Mouse (Mus musculus) forebrain, embryonic 12.5 days (tissue): Measurements from ENCODE around the gene Med20. TPM values are rescaled to one million over a fixed set of nuclear protein-coding genes. Genes with fewer than 3 reads are reported as not detected.

Experiments
- ATAC-seq: fragments of 200-750 bp; cut with Nextera tagmentation; 2 replicates; pipeline ENCODE4 v1.8.0; 2017; ENCODE audit warnings: moderate TSS enrichment; ENCODE audit not compliant: low FRiP score
- H3K27ac ChIP-seq: fragments of 300-500 bp; sonication (generic); 2 replicates; pipeline ENCODE4 v1.5.1; 2016; ENCODE audit warnings: mild to moderate bottlenecking
- H3K27me3 ChIP-seq: fragments of 300-500 bp; sonication (generic); 2 replicates; pipeline ENCODE4 v1.6.1; 2016; ENCODE audit warnings: mild to moderate bottlenecking
- H3K36me3 ChIP-seq: fragments of 300-500 bp; sonication (generic); replicated peaks from 2 replicates; pipeline ENCODE4 v1.6.1; 2016; ENCODE audit warnings: mild to moderate bottlenecking
- H3K4me1 ChIP-seq: fragments of 300-500 bp; sonication (generic); 2 replicates; pipeline ENCODE4 v1.6.1; 2016
- H3K4me2 ChIP-seq: fragments of 300-500 bp; sonication (generic); 2 replicates; pipeline ENCODE4 v1.6.1; 2016; ENCODE audit warnings: mild to moderate bottlenecking, moderate library complexity
- H3K4me3 ChIP-seq: fragments of 300-500 bp; sonication (generic); replicated peaks from 2 replicates; pipeline ENCODE4 v1.5.1; 2016; ENCODE audit warnings: mild to moderate bottlenecking
- H3K9ac ChIP-seq: fragments of 300-500 bp; sonication (generic); 2 replicates; pipeline ENCODE4 v1.6.1; 2016; ENCODE audit warnings: mild to moderate bottlenecking
- H3K9me3 ChIP-seq: fragments of 300-500 bp; sonication (generic); 2 replicates; pipeline ENCODE4 v1.6.1; 2016
- WGBS: fragments of 180-500 bp; shearing (Covaris S2); methylation state at CpG from one replicate; pipeline ENCODE4 v1.1.7; 2016; 5-methylcytosine and 5-hydroxymethylcytosine counted together
- polyA plus RNA-seq: library from polyadenylated mRNA; unstranded; fragments of >200 nt; fragmentation: Nextera tagmentation; extraction: Ambion mirVana; gene quantifications from 2 replicates; pipeline ENCODE4 v1.2.1, GENCODE M21; 2016

Med20 gene
- polyA plus RNA-seq, 1 experiment from 2014 or later: 38.5 TPM

DNA sequence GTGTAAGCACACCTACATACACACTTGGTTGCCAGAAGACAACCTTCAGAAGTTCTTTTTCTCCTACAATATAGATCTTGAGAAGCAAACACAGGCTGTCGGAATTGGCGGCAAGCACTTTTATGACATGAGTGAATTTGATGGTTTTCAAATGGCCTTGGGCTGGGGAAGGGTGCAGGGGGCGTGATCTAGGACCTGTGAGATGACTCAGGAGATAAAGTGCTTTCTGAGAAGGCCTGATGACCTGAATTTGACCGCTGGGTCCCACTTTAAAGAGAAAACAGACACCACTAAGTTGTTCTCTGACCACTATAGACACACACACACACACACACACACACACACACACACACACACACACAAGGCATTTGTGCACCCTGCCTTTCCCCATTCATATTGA is 30.4 kb upstream of the Med20 start:
- WGBS: 90% methylated on average over 4 of the region's 4 CpGs
- no peaks in the 10 kb centered on the region for H3K36me3 ChIP-seq
- no peaks in the 10 kb centered on the region for H3K27me3 ChIP-seq
- H3K4me1 ChIP-seq: no peaks in the 10 kb centered on the region
- no peak overlapping the region for H3K4me3 ChIP-seq
- no peak overlapping the region for H3K4me2 ChIP-seq
- no peak overlapping the region for H3K27ac ChIP-seq
- H3K9ac ChIP-seq: no peak overlapping the region
- no peaks in the 10 kb centered on the region for H3K9me3 ChIP-seq
- ATAC-seq: no peak

DNA sequence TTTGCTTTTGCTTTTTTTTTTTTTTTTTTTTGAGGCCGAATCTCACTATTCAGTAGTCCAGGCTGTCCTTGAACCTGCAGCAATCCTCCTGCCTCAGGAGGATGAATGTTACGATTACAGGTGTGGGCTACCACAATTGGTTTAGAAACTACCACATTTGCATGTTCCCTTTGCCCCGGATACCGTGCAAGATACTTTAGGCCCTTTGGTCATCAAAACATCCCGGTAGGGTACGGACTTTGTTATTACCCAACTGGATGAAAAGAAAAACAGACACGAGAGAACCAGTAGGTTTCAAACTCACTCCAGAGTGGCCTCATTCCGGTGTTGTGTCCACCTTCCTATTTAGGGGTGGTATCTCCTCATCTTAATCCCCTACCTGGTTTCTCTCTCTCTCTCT is 22.9 kb upstream of the Med20 start:
- no peaks in the 10 kb centered on the region for H3K9me3 ChIP-seq
- no peak for ATAC-seq
- peaks cover 4% of the 10 kb centered on the region; the same call in 1 of the 2 replicates for H3K4me1 ChIP-seq
- no peak overlapping the region for H3K9ac ChIP-seq
- no peaks in the 10 kb centered on the region for H3K36me3 ChIP-seq
- WGBS: 84% methylated on average over 8 of the region's 8 CpGs
- no peaks in the 10 kb centered on the region for H3K27me3 ChIP-seq
- H3K27ac ChIP-seq: no peak overlapping the region
- no peak overlapping the region for H3K4me3 ChIP-seq
- H3K4me2 ChIP-seq: no peak overlapping the region

DNA sequence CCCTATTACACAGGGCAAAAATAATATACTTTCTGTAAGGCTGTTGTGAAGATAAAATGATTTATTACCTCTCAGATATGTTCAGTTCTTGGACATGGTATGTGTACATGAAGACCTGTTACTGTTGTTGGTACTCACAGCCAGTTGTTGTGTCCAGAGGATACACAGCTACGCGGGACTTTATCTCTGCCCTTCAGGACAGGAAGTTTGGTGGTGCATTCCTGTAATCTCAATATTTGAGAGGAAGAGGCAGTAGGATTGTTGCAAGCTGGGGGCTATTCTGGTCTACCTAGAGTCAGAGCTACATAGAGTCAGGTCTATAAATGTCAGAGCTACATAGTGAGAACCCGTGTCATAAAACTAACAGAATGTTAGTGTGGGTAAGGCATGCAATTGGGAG is 20.3 kb upstream of the Med20 start:
- no peak overlapping the region for H3K9ac ChIP-seq
- 90% methylated on average over 3 of the region's 3 CpGs for WGBS
- no peak for ATAC-seq
- H3K27ac ChIP-seq: no peak overlapping the region
- H3K9me3 ChIP-seq: no peaks in the 10 kb centered on the region
- H3K4me1 ChIP-seq: peaks cover 26% of the 10 kb centered on the region
- no peak overlapping the region for H3K4me3 ChIP-seq
- H3K36me3 ChIP-seq: no peaks in the 10 kb centered on the region
- H3K27me3 ChIP-seq: no peaks in the 10 kb centered on the region
- H3K4me2 ChIP-seq: no peak overlapping the region

DNA sequence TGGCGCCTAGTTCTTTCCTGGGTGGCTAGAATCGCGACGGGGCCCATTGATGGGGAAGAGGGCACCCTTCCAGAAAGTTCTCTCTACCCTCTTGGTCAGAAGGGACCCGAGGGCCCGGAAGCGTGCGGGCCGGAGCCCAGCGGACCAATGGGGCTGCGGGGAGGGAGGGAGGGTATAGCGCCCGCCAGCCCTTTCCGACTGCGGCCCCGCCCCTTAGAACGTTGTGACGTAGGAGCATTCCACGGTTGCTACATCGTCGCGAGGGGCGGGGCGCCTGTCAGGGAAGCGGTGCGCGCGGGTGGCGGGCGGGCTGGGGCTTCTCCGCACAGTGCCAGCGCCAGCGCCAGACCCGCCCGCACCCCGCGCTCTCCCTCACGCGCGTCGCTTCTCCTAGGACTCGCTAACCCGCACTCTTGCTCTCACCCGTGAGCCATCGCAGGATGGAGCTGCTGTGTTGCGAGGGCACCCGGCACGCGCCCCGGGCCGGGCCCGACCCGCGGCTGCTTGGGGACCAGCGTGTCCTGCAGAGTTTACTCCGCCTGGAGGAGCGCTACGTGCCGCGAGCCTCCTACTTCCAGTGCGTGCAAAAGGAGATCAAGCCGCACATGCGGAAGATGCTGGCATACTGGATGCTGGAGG is 18.0 kb upstream of the Med20 start:
- Histone ChIP-seq H3K9ac (peak overlapping the region; percentile 84), H3K4me1 (peaks cover 48% of the 10 kb centered on the region), H3K36me3 (peaks cover 3% of the 10 kb centered on the region; the same call in 1 of the 2 replicates), H3K9me3 (no peaks in the 10 kb centered on the region), H3K4me2 (peak overlapping the region; percentile 93), H3K27me3 (no peaks in the 10 kb centered on the region), H3K4me3 (peak overlapping the region; percentile 77), H3K27ac (peak overlapping the region; percentile 96)
- ATAC-seq: peak; percentile 84
- under 1% methylated on average over 50 of the region's 63 CpGs for WGBS

DNA sequence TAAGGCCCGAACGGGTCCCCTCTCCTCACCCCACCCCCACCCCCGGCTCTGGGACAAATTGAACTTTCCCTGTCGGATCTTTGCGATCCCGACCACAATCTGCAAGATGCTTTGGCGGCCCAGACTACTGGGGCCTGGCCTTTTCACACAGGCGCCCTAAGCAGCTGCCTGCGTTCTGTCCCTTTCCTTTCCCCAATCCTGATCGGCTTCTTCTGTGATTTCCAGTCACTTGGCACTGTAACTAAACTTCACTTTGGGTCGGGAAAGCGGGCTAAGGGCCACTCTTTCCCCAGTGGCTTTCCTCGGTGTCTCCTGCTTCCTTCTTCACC is 17.6 kb upstream of the Med20 start:
- 0% methylated on average over 13 of the region's 13 CpGs for WGBS
- peaks cover 8% of the 10 kb centered on the region for H3K36me3 ChIP-seq
- peak overlapping the region; percentile 96 for H3K27ac ChIP-seq
- no peaks in the 10 kb centered on the region for H3K9me3 ChIP-seq
- peak overlapping the region; percentile 93 for H3K4me2 ChIP-seq
- peak; percentile 5; the same call in 1 of the 2 replicates for ATAC-seq
- peak overlapping the region; percentile 77 for H3K4me3 ChIP-seq
- peak overlapping the region; percentile 84 for H3K9ac ChIP-seq
- peaks cover 49% of the 10 kb centered on the region for H3K4me1 ChIP-seq
- H3K27me3 ChIP-seq: no peaks in the 10 kb centered on the region

DNA sequence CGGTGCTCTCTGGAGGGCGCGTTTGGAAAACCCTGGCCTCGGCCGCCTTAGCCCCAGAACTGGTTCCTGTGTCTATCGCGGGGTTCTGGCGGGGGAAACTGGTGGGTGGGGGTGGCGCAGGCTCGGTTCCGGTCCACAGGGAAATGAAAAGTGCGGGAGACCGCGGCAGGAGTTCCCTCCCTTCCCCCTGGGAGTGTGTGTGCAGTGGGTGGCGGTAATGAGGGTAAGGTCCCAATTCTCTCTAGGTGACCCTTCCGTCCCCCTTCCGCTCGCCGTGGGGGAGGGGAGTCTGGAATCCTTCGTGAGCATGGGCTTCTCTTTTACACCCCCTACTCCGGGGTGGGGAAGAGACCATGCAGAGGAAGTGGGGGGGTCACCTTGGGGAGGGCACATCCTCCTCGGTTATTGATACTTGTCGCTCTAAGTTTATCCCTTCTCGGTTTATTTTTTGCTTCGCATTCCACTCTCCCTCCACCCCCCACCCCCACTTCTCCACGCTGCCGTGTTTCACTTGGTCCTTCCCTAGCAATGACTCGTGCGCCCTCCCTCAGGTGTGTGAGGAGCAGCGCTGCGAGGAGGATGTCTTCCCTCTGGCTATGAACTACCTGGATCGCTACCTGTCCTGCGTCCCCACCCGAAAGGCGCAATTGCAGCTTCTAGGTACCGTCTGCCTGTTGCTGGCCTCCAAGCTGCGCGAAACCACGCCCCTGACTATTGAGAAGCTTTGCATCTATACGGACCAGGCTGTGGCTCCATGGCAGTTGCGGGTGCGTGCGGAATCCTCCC is 17.0 kb upstream of the Med20 start:
- H3K4me1 ChIP-seq: peaks cover 49% of the 10 kb centered on the region
- H3K4me3 ChIP-seq: peak overlapping the region; percentile 77
- no peaks in the 10 kb centered on the region for H3K27me3 ChIP-seq
- peaks cover 13% of the 10 kb centered on the region for H3K36me3 ChIP-seq
- under 1% methylated on average over 41 of the region's 43 CpGs for WGBS
- ATAC-seq: no peak
- H3K27ac ChIP-seq: peak overlapping the region; percentile 96
- H3K9me3 ChIP-seq: no peaks in the 10 kb centered on the region
- H3K9ac ChIP-seq: peak overlapping the region; percentile 84
- H3K4me2 ChIP-seq: peak overlapping the region; percentile 93

DNA sequence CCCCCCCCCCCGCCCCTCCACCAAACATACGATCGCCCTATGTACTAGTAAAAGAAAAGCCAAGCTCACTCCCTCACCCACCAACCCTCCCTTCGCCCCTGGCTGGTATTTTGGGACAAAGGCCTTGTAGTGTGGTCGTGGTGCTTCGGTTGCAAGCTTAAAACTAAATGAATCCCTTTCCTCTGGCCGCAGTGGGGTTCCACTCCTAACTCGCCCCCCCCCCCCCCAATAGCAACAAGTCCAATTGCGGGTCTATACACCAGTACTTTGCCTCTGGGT is 16.5 kb upstream of the Med20 start:
- peak overlapping the region; percentile 84 for H3K9ac ChIP-seq
- H3K27me3 ChIP-seq: no peaks in the 10 kb centered on the region
- peak overlapping the region; percentile 93 for H3K4me2 ChIP-seq
- WGBS: 0% methylated on average over 7 of the region's 9 CpGs
- H3K4me1 ChIP-seq: peaks cover 49% of the 10 kb centered on the region
- ATAC-seq: no peak
- H3K36me3 ChIP-seq: peaks cover 19% of the 10 kb centered on the region
- peak overlapping the region; percentile 96 for H3K27ac ChIP-seq
- peak overlapping the region; percentile 77 for H3K4me3 ChIP-seq
- no peaks in the 10 kb centered on the region for H3K9me3 ChIP-seq

DNA sequence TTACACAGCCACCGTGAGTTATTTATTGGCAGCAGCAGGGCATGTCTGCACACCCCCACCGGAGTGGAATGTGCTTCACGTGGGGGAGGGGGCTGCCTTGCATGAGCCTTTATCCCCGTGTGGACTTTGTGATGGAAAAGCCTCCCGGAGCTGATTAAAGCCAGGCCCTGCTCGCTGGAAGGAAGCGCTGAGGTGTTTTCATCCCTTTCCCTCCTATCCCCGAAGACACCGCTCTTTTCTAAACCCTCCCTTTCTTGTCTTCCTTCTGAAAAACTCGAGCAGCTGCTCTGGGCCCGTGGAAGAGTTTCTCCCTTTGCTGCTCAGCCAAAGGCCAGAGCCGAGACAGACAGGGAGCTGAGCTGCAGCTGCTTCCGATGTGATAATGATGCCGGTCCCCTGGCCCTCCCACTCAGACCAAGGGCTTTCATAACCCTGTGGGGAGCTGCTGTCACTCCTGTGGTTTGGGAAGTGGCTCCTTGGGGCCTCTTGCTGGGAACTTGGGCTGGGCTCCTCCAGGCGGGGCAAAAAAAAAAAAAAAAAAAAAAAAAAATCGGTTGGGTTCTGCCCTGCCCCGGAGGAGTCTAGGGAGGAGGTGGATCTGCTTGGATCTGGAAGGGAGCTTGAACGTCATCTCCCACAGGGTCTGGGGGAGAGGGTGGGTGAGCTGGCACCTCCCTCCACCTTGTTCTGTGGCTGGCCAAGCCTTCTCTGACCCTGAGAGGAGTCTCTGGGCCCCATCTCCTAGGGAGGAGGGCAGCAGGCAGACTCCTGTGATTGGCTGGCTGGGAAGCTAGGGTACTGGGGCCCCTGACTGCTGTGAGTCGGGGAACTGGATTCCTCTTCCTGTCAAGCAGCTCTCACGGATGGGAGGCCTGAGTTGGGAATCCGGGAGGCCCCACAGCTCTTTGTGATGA is 15.9 kb upstream of the Med20 start:
- H3K27ac ChIP-seq: peak overlapping the region; percentile 96
- H3K36me3 ChIP-seq: peaks cover 24% of the 10 kb centered on the region
- no peaks in the 10 kb centered on the region for H3K9me3 ChIP-seq
- peak; percentile 44 for ATAC-seq
- 0% methylated on average over 21 of the region's 21 CpGs for WGBS
- peak overlapping the region; percentile 77 for H3K4me3 ChIP-seq
- no peaks in the 10 kb centered on the region for H3K27me3 ChIP-seq
- peak overlapping the region; percentile 93 for H3K4me2 ChIP-seq
- H3K4me1 ChIP-seq: peaks cover 49% of the 10 kb centered on the region
- peak overlapping the region; percentile 84 for H3K9ac ChIP-seq

DNA sequence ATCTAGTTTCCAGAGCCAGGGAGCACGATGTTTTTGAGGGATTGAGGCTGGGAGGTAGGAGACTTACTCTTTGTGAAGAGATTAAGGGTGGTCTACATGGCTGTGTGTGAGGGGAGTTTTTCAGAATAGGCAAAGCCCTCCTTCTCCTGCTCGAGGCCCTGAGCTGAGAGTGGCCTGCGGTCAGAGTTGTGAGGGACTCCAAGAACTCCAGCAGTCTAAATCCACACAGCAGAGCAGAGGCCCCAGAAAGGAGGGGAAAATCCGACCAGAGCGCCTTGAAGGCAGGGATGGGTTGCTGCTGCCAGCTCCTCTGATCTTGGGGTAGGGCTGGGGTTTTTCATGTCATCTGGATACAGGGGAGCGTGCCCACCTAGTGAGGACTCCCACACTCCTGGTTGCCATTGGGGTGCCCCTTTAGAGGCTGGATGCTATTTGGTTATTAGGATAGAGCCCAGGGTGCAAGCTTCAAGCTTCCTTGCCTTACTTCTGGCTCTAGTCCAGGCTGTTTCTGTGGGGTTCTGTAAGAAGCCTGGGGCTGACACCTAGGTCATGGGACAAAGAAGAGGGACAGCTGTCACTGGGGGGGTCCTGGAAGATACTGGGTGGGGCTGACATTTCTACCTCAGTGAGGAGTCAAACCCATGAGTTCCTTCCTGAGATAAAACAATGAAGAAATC is 15.1 kb upstream of the Med20 start:
- Histone ChIP-seq H3K27ac (peak overlapping the region; percentile 96), H3K36me3 (peaks cover 32% of the 10 kb centered on the region), H3K9me3 (no peaks in the 10 kb centered on the region), H3K4me2 (peak overlapping the region; percentile 93), H3K9ac (peak overlapping the region; percentile 84), H3K27me3 (no peaks in the 10 kb centered on the region), H3K4me3 (peak overlapping the region; percentile 77), H3K4me1 (peaks cover 49% of the 10 kb centered on the region)
- ATAC-seq: no peak
- 19% methylated on average over 6 of the region's 6 CpGs for WGBS

DNA sequence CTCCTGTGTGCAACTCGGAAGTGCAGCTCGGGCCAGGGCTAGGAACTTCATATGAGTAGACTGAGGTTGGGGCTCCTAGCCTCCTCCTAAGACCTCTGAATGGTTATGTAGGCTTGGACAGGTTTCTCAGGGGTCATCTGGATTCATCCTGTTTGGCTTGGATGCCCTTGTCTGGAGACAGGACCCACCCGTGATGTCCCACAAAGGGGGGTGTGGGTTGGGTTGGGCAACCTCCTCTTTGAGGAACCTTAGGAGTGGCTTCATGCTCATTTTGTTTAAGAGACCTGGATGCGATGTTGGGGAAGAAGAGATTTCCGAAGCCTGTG is 14.6 kb upstream of the Med20 start:
- H3K27me3 ChIP-seq: no peaks in the 10 kb centered on the region
- peaks cover 37% of the 10 kb centered on the region for H3K36me3 ChIP-seq
- no peak for ATAC-seq
- no peaks in the 10 kb centered on the region for H3K9me3 ChIP-seq
- peak overlapping the region; percentile 84; the same call in 1 of the 2 replicates for H3K9ac ChIP-seq
- WGBS: 59% methylated on average over 5 of the region's 5 CpGs
- peaks cover 49% of the 10 kb centered on the region for H3K4me1 ChIP-seq
- H3K27ac ChIP-seq: peak overlapping the region; percentile 96
- peak overlapping the region; percentile 93 for H3K4me2 ChIP-seq
- peak overlapping the region; percentile 77 for H3K4me3 ChIP-seq

DNA sequence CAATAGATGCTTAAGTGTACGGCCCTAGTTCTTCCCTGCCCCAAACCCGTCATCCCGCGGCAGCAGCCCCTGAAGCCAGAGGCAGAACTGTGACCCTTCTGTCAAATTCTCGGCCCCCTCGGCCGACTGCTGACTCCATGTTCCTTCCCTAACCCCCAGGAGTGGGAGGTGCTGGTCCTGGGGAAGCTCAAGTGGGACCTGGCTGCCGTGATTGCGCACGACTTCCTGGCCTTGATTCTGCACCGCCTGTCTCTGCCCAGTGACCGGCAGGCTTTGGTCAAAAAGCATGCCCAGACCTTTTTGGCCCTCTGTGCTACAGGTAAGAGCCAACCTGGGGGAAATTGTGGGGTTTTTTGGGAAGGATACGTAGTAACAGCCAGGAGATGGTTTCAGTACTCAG is 14.1 kb upstream of the Med20 start:
- 62% methylated on average over 13 of the region's 13 CpGs for WGBS
- Histone ChIP-seq H3K4me2 (peak overlapping the region; percentile 93), H3K9ac (peak overlapping the region; percentile 84; the same call in 1 of the 2 replicates), H3K4me1 (peaks cover 49% of the 10 kb centered on the region), H3K9me3 (no peaks in the 10 kb centered on the region), H3K27ac (peak overlapping the region; percentile 96), H3K4me3 (peak overlapping the region; percentile 77; the same call in 1 of the 2 replicates), H3K36me3 (peaks cover 41% of the 10 kb centered on the region), H3K27me3 (no peaks in the 10 kb centered on the region)
- ATAC-seq: no peak
